Mouse (Mus musculus): ENCODE data around the gene Ltbp1. TPM values are rescaled to one million over a fixed set of nuclear protein-coding genes. Genes with fewer than 3 reads are reported as not detected.

The Ltbp1 gene
- polyA plus RNA-seq, 1 experiment from 2014 or later: 4.8 TPM

DNA sequence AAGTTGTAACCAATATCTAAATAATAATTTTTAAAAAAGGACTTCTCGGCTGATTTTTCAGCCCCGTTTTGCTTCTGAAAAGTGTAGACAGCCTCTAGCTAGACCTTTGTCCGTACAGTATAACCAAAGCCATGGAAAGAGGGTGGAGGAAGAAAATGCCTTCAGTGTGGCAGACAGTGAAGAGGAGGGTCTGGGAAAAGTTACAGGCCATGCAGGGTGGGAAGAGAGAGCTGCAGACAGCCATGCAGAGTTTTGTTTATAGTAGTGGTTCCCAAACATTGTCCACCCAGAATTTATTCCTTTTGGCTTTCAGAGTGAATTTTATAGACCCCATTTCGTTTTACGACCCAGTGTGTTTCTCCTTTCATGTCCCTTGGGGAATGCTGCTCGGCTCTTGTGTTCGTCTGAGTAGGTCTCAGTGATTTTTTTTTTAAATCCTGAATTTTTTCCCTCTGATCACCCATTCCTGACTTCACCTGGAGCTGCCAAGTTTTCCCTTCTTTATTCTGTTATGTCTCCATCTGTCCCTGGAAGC, 202.9 kb downstream of the Ltbp1 start:
- Histone ChIP-seq H3K27ac (no peak overlapping the region), H3K4me3 (no peak overlapping the region), H3K27me3 (ENCODE audit: insufficient read depth, poor library complexity, severe bottlenecking) (no peaks in the 10 kb centered on the region), H3K9me3 (no peaks in the 10 kb centered on the region), H3K4me1 (replicated peaks) (no peaks in the 10 kb centered on the region), H3K36me3 (no peaks in the 10 kb centered on the region)
- no peak for DNase-seq (ENCODE audit: low spot score)
- 87% methylated on average over 7 of the region's 7 CpGs for WGBS

- no peak overlapping the region for H3K27ac ChIP-seq
- 89% methylated on average over 4 of the region's 4 CpGs for WGBS
These were observed 205.2 kb downstream of the Ltbp1 start for GRCm38 (mm10) chr17:75210526-75210925.

GRCm38 (mm10) chr17:75216362-75216761, 211.0 kb downstream of the Ltbp1 start:
- Histone ChIP-seq H3K27me3 (ENCODE audit: insufficient read depth, poor library complexity, severe bottlenecking) (no peaks in the 10 kb centered on the region), H3K9me3 (no peaks in the 10 kb centered on the region), H3K4me1 (replicated peaks) (no peaks in the 10 kb centered on the region), H3K4me3 (no peak overlapping the region), H3K27ac (no peak overlapping the region), H3K36me3 (no peaks in the 10 kb centered on the region)
- 94% methylated on average over 2 of the region's 2 CpGs for WGBS
- no peak for DNase-seq (ENCODE audit: low spot score)

More at GRCm38 (mm10) chr17:75210526-75210925, 205.2 kb downstream of the Ltbp1 start:
- no peaks in the 10 kb centered on the region for H3K27me3 ChIP-seq (ENCODE audit: insufficient read depth, poor library complexity, severe bottlenecking)
- H3K36me3 ChIP-seq: no peaks in the 10 kb centered on the region
- no peak overlapping the region for H3K4me3 ChIP-seq
- no peaks in the 10 kb centered on the region for H3K9me3 ChIP-seq
- no peaks in the 10 kb centered on the region for H3K4me1 ChIP-seq (replicated peaks)
- DNase-seq (ENCODE audit: low spot score): no peak

DNA sequence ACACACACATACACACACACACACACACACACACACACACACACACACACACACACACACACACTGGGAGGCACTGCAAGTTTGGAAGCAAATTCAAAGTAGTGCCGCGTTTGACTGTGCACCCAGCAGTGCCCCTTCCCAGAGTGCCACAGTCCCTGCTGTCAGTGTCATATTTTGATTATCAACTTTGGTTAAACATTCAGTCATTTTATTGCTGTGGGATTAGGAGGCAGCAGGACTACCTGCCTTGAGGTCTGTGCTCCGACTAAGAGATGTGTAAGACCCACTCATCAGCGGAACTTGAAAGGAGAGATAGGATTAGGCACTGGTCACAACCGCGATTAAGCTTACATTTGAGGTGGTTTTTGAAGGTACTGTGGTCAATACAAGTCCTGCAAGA, 213.3 kb downstream of the Ltbp1 start:
- no peak for DNase-seq (ENCODE audit: low spot score)
- Histone ChIP-seq H3K27ac (no peak overlapping the region), H3K4me1 (replicated peaks) (no peaks in the 10 kb centered on the region), H3K4me3 (no peak overlapping the region), H3K36me3 (no peaks in the 10 kb centered on the region), H3K9me3 (no peaks in the 10 kb centered on the region), H3K27me3 (ENCODE audit: insufficient read depth, poor library complexity, severe bottlenecking) (no peaks in the 10 kb centered on the region)
- WGBS: 90% methylated on average over 6 of the region's 6 CpGs

- Histone ChIP-seq H3K27ac (no peak overlapping the region), H3K4me3 (no peak overlapping the region), H3K4me1 (replicated peaks) (peaks cover 7% of the 10 kb centered on the region; the same call in 1 of the 2 replicates), H3K27me3 (ENCODE audit: insufficient read depth, poor library complexity, severe bottlenecking) (no peaks in the 10 kb centered on the region), H3K9me3 (no peaks in the 10 kb centered on the region), H3K36me3 (no peaks in the 10 kb centered on the region)
- no peak for DNase-seq (ENCODE audit: low spot score)
- 87% methylated on average over 3 of the region's 3 CpGs for WGBS
These were observed 223.0 kb downstream of the Ltbp1 start for GRCm38 (mm10) chr17:75228321-75228720.

DNA sequence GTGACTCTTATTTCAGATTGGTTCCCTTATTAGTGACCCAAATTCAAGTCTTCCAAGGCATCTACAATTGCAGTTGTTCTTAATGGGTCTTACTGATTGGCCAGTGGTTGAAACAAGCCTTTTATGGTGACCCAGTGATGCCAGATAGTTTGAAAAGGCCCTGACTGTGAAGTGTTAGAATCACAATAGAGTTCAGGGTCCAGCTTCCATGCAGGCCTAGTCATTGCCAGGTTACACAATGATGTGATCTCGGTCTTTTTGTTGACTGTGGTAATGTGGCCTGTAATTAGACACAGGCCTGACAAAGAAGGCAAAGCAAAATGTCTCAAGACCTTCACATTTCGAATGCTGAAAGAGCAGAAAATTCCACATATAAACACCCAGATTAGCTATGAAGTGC, 227.8 kb downstream of the Ltbp1 start:
- Histone ChIP-seq H3K36me3 (no peaks in the 10 kb centered on the region), H3K4me3 (no peak overlapping the region), H3K27ac (no peak overlapping the region), H3K4me1 (replicated peaks) (peaks cover 10% of the 10 kb centered on the region; the same call in 1 of the 2 replicates), H3K27me3 (ENCODE audit: insufficient read depth, poor library complexity, severe bottlenecking) (no peaks in the 10 kb centered on the region), H3K9me3 (no peaks in the 10 kb centered on the region)
- no peak for DNase-seq (ENCODE audit: low spot score)
- WGBS: 35% methylated on average over 2 of the region's 2 CpGs

GRCm38 (mm10) chr17:75233923-75234322, 228.6 kb downstream of the Ltbp1 start:
- WGBS: 85% methylated on average over 4 of the region's 4 CpGs
- Histone ChIP-seq H3K27me3 (ENCODE audit: insufficient read depth, poor library complexity, severe bottlenecking) (no peaks in the 10 kb centered on the region), H3K4me1 (replicated peaks) (peaks cover 10% of the 10 kb centered on the region; the same call in 1 of the 2 replicates)

DNA sequence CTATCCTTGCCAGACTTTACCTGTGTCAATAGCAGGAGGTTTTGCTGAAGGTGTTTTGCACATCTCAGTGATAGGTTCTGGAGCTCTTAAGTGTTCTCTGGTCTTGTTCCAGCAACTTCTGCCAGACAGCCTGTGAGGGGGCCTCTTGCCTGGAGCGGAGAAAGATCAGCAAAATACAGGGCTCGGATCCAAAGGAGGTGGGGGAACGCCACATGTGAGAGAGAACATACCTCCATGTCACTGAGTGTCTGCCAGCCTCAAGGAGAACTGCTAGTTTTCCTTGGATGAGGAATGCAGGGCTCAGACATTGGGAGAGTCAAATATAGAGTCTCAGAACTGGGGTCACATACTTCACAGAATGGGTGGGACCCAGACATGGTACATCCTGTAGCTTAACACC, 230.4 kb downstream of the Ltbp1 start:
- Histone ChIP-seq H3K27me3 (ENCODE audit: insufficient read depth, poor library complexity, severe bottlenecking) (no peaks in the 10 kb centered on the region), H3K27ac (no peak overlapping the region), H3K4me1 (replicated peaks) (peaks cover 10% of the 10 kb centered on the region; the same call in 1 of the 2 replicates), H3K9me3 (no peaks in the 10 kb centered on the region), H3K36me3 (no peaks in the 10 kb centered on the region), H3K4me3 (no peak overlapping the region)
- WGBS: 92% methylated on average over 3 of the region's 3 CpGs
- DNase-seq (ENCODE audit: low spot score): no peak

More at GRCm38 (mm10) chr17:75233923-75234322, 228.6 kb downstream of the Ltbp1 start:
- H3K9me3 ChIP-seq: no peaks in the 10 kb centered on the region
- no peak for DNase-seq (ENCODE audit: low spot score)
- H3K27ac ChIP-seq: no peak overlapping the region
- no peak overlapping the region for H3K4me3 ChIP-seq
- no peaks in the 10 kb centered on the region for H3K36me3 ChIP-seq

GRCm38 (mm10) chr17:75236543-75236942, 231.2 kb downstream of the Ltbp1 start:
- no peak for DNase-seq (ENCODE audit: low spot score)
- H3K9me3 ChIP-seq: no peaks in the 10 kb centered on the region
- no peak overlapping the region for H3K27ac ChIP-seq
- whole genome bisulfite sequencing: 96% methylated on average over 2 of the region's 2 CpGs
- H3K4me3 ChIP-seq: no peak overlapping the region
- H3K36me3 ChIP-seq: no peaks in the 10 kb centered on the region
- peaks cover 10% of the 10 kb centered on the region; the same call in 1 of the 2 replicates for H3K4me1 ChIP-seq (replicated peaks)
- H3K27me3 ChIP-seq (ENCODE audit: insufficient read depth, poor library complexity, severe bottlenecking): no peaks in the 10 kb centered on the region

GRCm38 (mm10) chr17:75237456-75237855, 232.1 kb downstream of the Ltbp1 start:
- WGBS: 94% methylated on average over 3 of the region's 3 CpGs
- no peak for DNase-seq (ENCODE audit: low spot score)
- Histone ChIP-seq H3K27me3 (ENCODE audit: insufficient read depth, poor library complexity, severe bottlenecking) (no peaks in the 10 kb centered on the region), H3K36me3 (no peaks in the 10 kb centered on the region), H3K9me3 (no peaks in the 10 kb centered on the region), H3K4me1 (replicated peaks) (peaks cover 10% of the 10 kb centered on the region; the same call in 1 of the 2 replicates), H3K27ac (no peak overlapping the region), H3K4me3 (no peak overlapping the region)

DNA sequence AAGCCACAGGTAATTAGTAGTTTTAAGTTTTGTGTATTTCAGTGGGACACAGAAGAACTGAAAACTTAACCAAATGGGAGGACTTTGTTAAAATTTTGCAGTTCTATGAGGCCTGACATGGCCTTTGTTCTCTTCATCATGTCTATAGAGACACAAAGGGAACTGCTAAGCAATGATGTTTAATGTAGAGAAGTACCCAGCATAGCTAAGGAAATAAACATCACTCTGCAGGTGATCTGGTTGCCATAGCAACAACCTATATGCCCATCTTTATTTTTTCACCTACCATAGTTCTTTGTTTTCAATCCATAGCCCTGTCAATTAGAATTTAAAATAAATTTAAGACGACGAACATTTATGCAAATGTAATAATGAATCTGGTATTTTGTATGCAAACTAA, 233.3 kb downstream of the Ltbp1 start:
- no peaks in the 10 kb centered on the region for H3K4me1 ChIP-seq (replicated peaks)
- H3K9me3 ChIP-seq: no peaks in the 10 kb centered on the region
- WGBS: 88% methylated on average over 2 of the region's 2 CpGs
- H3K27ac ChIP-seq: no peak overlapping the region
- H3K36me3 ChIP-seq: no peaks in the 10 kb centered on the region
- H3K4me3 ChIP-seq: no peak overlapping the region
- no peak for DNase-seq (ENCODE audit: low spot score)
- H3K27me3 ChIP-seq (ENCODE audit: insufficient read depth, poor library complexity, severe bottlenecking): no peaks in the 10 kb centered on the region

- Histone ChIP-seq H3K4me1 (replicated peaks) (no peaks in the 10 kb centered on the region), H3K36me3 (no peaks in the 10 kb centered on the region), H3K9me3 (no peaks in the 10 kb centered on the region), H3K4me3 (no peak overlapping the region), H3K27me3 (ENCODE audit: insufficient read depth, poor library complexity, severe bottlenecking) (no peaks in the 10 kb centered on the region), H3K27ac (no peak overlapping the region)
- no peak for DNase-seq (ENCODE audit: low spot score)
- 83% methylated on average over 3 of the region's 3 CpGs for WGBS
These were observed 234.2 kb downstream of the Ltbp1 start for GRCm38 (mm10) chr17:75239545-75239944.

- no peaks in the 10 kb centered on the region for H3K27me3 ChIP-seq (ENCODE audit: insufficient read depth, poor library complexity, severe bottlenecking)
- WGBS: 88% methylated on average over 1 of the region's 1 CpGs
- no peak overlapping the region for H3K4me3 ChIP-seq
- no peaks in the 10 kb centered on the region for H3K9me3 ChIP-seq
- H3K27ac ChIP-seq: no peak overlapping the region
- DNase-seq (ENCODE audit: low spot score): no peak
- no peaks in the 10 kb centered on the region for H3K4me1 ChIP-seq (replicated peaks)
- H3K36me3 ChIP-seq: no peaks in the 10 kb centered on the region
These were observed 236.7 kb downstream of the Ltbp1 start for GRCm38 (mm10) chr17:75242086-75242485.

DNA sequence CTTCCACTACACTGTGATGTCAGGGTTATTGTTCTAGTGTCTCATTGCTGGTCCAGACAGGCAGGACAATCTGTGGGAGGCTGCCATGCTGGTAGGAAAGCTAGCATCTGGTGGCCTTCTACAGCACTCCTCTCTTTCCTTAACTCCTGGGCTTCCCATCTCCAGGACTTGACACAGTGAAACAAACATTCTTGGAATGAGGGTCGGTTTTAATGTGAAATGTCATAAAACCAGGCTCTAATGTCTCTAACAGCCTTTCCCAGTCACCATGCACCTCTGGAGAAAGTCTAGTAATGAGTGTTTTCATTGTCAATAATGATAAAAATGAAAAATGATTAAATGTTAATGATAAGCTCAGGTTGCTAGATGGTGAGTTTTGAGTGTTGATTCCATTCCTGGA, 237.9 kb downstream of the Ltbp1 start:
- WGBS: 83% methylated on average over 1 of the region's 1 CpGs
- H3K27me3 ChIP-seq (ENCODE audit: insufficient read depth, poor library complexity, severe bottlenecking): no peaks in the 10 kb centered on the region
- no peak overlapping the region for H3K27ac ChIP-seq
- H3K4me3 ChIP-seq: no peak overlapping the region
- DNase-seq (ENCODE audit: low spot score): no peak
- H3K9me3 ChIP-seq: no peaks in the 10 kb centered on the region
- no peaks in the 10 kb centered on the region for H3K4me1 ChIP-seq (replicated peaks)
- H3K36me3 ChIP-seq: no peaks in the 10 kb centered on the region
